Mouse (Mus musculus): ENCODE data around the gene Mfsd12. TPM values are rescaled to one million over a fixed set of nuclear protein-coding genes. Genes with fewer than 3 reads are reported as not detected.

Mfsd12 gene
- polyA plus RNA-seq, 1 experiment from 2014 or later: 4.7 TPM

DNA sequence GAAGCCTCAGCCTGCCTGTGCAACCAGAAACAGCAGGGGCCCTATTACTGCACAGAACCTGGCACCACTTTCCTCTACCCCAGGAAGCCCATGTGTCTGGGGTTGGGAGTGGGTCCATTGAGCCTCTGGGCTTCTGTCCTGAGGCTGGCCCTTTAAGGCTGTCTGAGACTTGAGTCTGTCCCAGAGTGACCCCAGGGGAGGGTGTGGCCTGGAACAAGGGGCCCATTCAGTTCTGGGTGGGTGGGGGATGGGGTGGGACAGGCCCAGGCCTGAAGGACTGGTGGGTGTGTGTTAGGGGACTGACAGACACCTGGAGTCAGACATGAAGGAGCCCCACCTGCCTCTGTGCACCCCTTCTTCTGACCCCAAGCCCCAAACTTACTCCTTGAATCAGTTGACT, 57.4 kb downstream of the Mfsd12 start:
- Histone ChIP-seq H3K4me1 (ENCODE audit: control insufficient read depth, insufficient read depth, low read length) (peaks cover 93% of the 10 kb centered on the region), H3K4me2 (no peak overlapping the region), H3K4me3 (ENCODE audit: low read depth, low read length) (no peak overlapping the region), H3K27me3 (ENCODE audit: control insufficient read depth, insufficient read depth, low read length) (peaks cover 3% of the 10 kb centered on the region; the same call in 1 of the 2 replicates), H3K9me3 (replicated peaks; ENCODE audit: control insufficient read depth, low read length) (no peaks in the 10 kb centered on the region), H3K9ac (ENCODE audit: low read depth, low read length) (no peak overlapping the region), H3K36me3 (ENCODE audit: control insufficient read depth, insufficient read depth, low read length) (no peaks in the 10 kb centered on the region), H3K27ac (ENCODE audit: low read depth, low read length) (no peak overlapping the region)
- no peak for ATAC-seq (replicated peaks; ENCODE audit: insufficient number of reproducible peaks, low FRiP score, low TSS enrichment)

- Histone ChIP-seq H3K9ac (ENCODE audit: low read depth, low read length) (no peak overlapping the region; the same call in 1 of the 2 replicates), H3K4me3 (ENCODE audit: low read depth, low read length) (no peak overlapping the region), H3K27ac (ENCODE audit: low read depth, low read length) (no peak overlapping the region), H3K4me1 (ENCODE audit: control insufficient read depth, insufficient read depth, low read length) (peaks cover 89% of the 10 kb centered on the region), H3K36me3 (ENCODE audit: control insufficient read depth, insufficient read depth, low read length) (no peaks in the 10 kb centered on the region), H3K27me3 (ENCODE audit: control insufficient read depth, insufficient read depth, low read length) (peaks cover 3% of the 10 kb centered on the region; the same call in 1 of the 2 replicates), H3K9me3 (replicated peaks; ENCODE audit: control insufficient read depth, low read length) (no peaks in the 10 kb centered on the region), H3K4me2 (no peak overlapping the region)
- 74% methylated on average over 5 of the region's 5 CpGs for WGBS (ENCODE audit: insufficient replicate concordance)
- ATAC-seq (replicated peaks; ENCODE audit: insufficient number of reproducible peaks, low FRiP score, low TSS enrichment): no peak
Observed at GRCm38 (mm10) chr10:81415146-81415545, 57.9 kb downstream of the Mfsd12 start.

Small RNAs within 50 kb of the gene (microRNA-seq; reads per million reads assigned to microRNA genes)
- 0.27 reads per million for gene Mir6913 (ENCODE audit: borderline number of aligned reads)

Other genes starting within 250 kb of the Mfsd12 start
- gene Zbtb7a, start 222.3 kb upstream of the Mfsd12 start, polyA plus RNA-seq (2014; fragmentation: Nextera tagmentation; extraction: Ambion mirVana): 10.6 and 10.8 TPM in 2 replicates
- 39.4 and 39.7 TPM in 2 replicates for gene Pias4, start 189.6 kb upstream of the Mfsd12 start, polyA plus RNA-seq (2014; fragmentation: Nextera tagmentation; extraction: Ambion mirVana)
- 313 and 338 TPM in 2 replicates for gene Eef2, start 180.9 kb upstream of the Mfsd12 start, polyA plus RNA-seq (2014; fragmentation: Nextera tagmentation; extraction: Ambion mirVana)
- gene Dapk3, start 174.5 kb upstream of the Mfsd12 start, polyA plus RNA-seq (2014; fragmentation: Nextera tagmentation; extraction: Ambion mirVana): 44.1 and 47.4 TPM in 2 replicates
- gene 4930442H23Rik, start 173.6 kb upstream of the Mfsd12 start, polyA plus RNA-seq (2014; fragmentation: Nextera tagmentation; extraction: Ambion mirVana): 0.21 TPM in 1 of 2 replicates, not detected in the other
- gene Nmrk2, start 155.4 kb upstream of the Mfsd12 start, polyA plus RNA-seq (2014; fragmentation: Nextera tagmentation; extraction: Ambion mirVana): 2.2 and 3.6 TPM in 2 replicates
- gene Atcay, start 126.7 kb upstream of the Mfsd12 start, polyA plus RNA-seq (2014; fragmentation: Nextera tagmentation; extraction: Ambion mirVana): 0.60 and 0.83 TPM in 2 replicates
- 2.3 and 3.7 TPM in 2 replicates for gene Zfr2, start 124.3 kb upstream of the Mfsd12 start, polyA plus RNA-seq (2014; fragmentation: Nextera tagmentation; extraction: Ambion mirVana)
- 1.0 and 1.7 TPM in 2 replicates for gene Matk, start 104.6 kb upstream of the Mfsd12 start, polyA plus RNA-seq (2014; fragmentation: Nextera tagmentation; extraction: Ambion mirVana)
- 247 and 257 TPM in 2 replicates for gene Mrpl54, start 90.6 kb upstream of the Mfsd12 start, polyA plus RNA-seq (2014; fragmentation: Nextera tagmentation; extraction: Ambion mirVana)
- gene Apba3, start 90.5 kb upstream of the Mfsd12 start, polyA plus RNA-seq (2014; fragmentation: Nextera tagmentation; extraction: Ambion mirVana): 41.2 and 44.1 TPM in 2 replicates
- gene Tjp3, start 65.9 kb upstream of the Mfsd12 start, polyA plus RNA-seq (2014; fragmentation: Nextera tagmentation; extraction: Ambion mirVana): 0.90 and 1.4 TPM in 2 replicates
- gene Pip5k1c, start 64.5 kb upstream of the Mfsd12 start, polyA plus RNA-seq (2014; fragmentation: Nextera tagmentation; extraction: Ambion mirVana): 30.2 and 32.1 TPM in 2 replicates
- 20.2 and 25.0 TPM in 2 replicates for gene Cactin, start 36.4 kb upstream of the Mfsd12 start, polyA plus RNA-seq (2014; fragmentation: Nextera tagmentation; extraction: Ambion mirVana)
- 10.9 and 11.2 TPM in 2 replicates for gene Tbxa2r, start 28.8 kb upstream of the Mfsd12 start, polyA plus RNA-seq (2014; fragmentation: Nextera tagmentation; extraction: Ambion mirVana)
- not detected in 2 replicates for gene Gipc3, start 14.2 kb upstream of the Mfsd12 start, polyA plus RNA-seq (2014; fragmentation: Nextera tagmentation; extraction: Ambion mirVana)
- 102 and 107 TPM in 2 replicates for gene Hmg20b, start 7.0 kb upstream of the Mfsd12 start, polyA plus RNA-seq (2014; fragmentation: Nextera tagmentation; extraction: Ambion mirVana)
- 0.23 and 0.67 TPM in 2 replicates for gene 4930404N11Rik, start 8.3 kb downstream of the Mfsd12 start, polyA plus RNA-seq (2014; fragmentation: Nextera tagmentation; extraction: Ambion mirVana)
- 66.1 and 70.0 TPM in 2 replicates for gene Fzr1, start 21.0 kb downstream of the Mfsd12 start, polyA plus RNA-seq (2014; fragmentation: Nextera tagmentation; extraction: Ambion mirVana)
- 47.5 and 61.4 TPM in 2 replicates for gene Dohh, start 26.9 kb downstream of the Mfsd12 start, polyA plus RNA-seq (2014; fragmentation: Nextera tagmentation; extraction: Ambion mirVana)
- 1.4 and 2.9 TPM in 2 replicates for gene Gm48551, start 27.0 kb downstream of the Mfsd12 start, polyA plus RNA-seq (2014; fragmentation: Nextera tagmentation; extraction: Ambion mirVana)
- 0.55 and 1.2 TPM in 2 replicates for gene Gm48552, start 31.5 kb downstream of the Mfsd12 start, polyA plus RNA-seq (2014; fragmentation: Nextera tagmentation; extraction: Ambion mirVana)
- gene Smim24, start 35.6 kb downstream of the Mfsd12 start, polyA plus RNA-seq (2014; fragmentation: Nextera tagmentation; extraction: Ambion mirVana): 4.2 and 5.8 TPM in 2 replicates
- gene Nfic, start 98.1 kb downstream of the Mfsd12 start, polyA plus RNA-seq (2014; fragmentation: Nextera tagmentation; extraction: Ambion mirVana): 28.1 and 29.8 TPM in 2 replicates
- gene Celf5, start 125.2 kb downstream of the Mfsd12 start, polyA plus RNA-seq (2014; fragmentation: Nextera tagmentation; extraction: Ambion mirVana): 0.19 and 0.31 TPM in 2 replicates
- 40.9 and 49.0 TPM in 2 replicates for gene Ncln, start 138.9 kb downstream of the Mfsd12 start, polyA plus RNA-seq (2014; fragmentation: Nextera tagmentation; extraction: Ambion mirVana)
- gene S1pr4, start 142.6 kb downstream of the Mfsd12 start, polyA plus RNA-seq (2014; fragmentation: Nextera tagmentation; extraction: Ambion mirVana): 0.56 and 0.79 TPM in 2 replicates
- gene Gna15, start 166.7 kb downstream of the Mfsd12 start, polyA plus RNA-seq (2014; fragmentation: Nextera tagmentation; extraction: Ambion mirVana): 2.5 and 3.4 TPM in 2 replicates
- 55.5 and 58.8 TPM in 2 replicates for gene Gna11, start 187.7 kb downstream of the Mfsd12 start, polyA plus RNA-seq (2014; fragmentation: Nextera tagmentation; extraction: Ambion mirVana)
- 330 and 481 TPM in 2 replicates for gene Aes, start 202.0 kb downstream of the Mfsd12 start, polyA plus RNA-seq (2014; fragmentation: Nextera tagmentation; extraction: Ambion mirVana)
- 17.8 and 18.3 TPM in 2 replicates for gene Tle2, start 217.1 kb downstream of the Mfsd12 start, polyA plus RNA-seq (2014; fragmentation: Nextera tagmentation; extraction: Ambion mirVana)
- gene Tle6, start 243.6 kb downstream of the Mfsd12 start, polyA plus RNA-seq (2014; fragmentation: Nextera tagmentation; extraction: Ambion mirVana): 25.6 and 27.3 TPM in 2 replicates
- gene BC025920, start 248.8 kb downstream of the Mfsd12 start, polyA plus RNA-seq (2014; fragmentation: Nextera tagmentation; extraction: Ambion mirVana): 0.25 and 0.63 TPM in 2 replicates